Mouse (Mus musculus): ENCODE data around the gene Hs3st3a1.

The Hs3st3a1 gene

GRCm38 (mm10) chr11:64434611-64435545 is at the start of gene Hs3st3a1:
TSS of gene Hs3st3a1 (plus strand) at chr11:64435332.
- peak; percentile 52 for DNase-seq (ENCODE audit: low read depth)

GRCm38 (mm10) chr11:64386333-64386732 is 48.8 kb upstream of the Hs3st3a1 start:
- no peak for DNase-seq (ENCODE audit: low read depth)

DNA sequence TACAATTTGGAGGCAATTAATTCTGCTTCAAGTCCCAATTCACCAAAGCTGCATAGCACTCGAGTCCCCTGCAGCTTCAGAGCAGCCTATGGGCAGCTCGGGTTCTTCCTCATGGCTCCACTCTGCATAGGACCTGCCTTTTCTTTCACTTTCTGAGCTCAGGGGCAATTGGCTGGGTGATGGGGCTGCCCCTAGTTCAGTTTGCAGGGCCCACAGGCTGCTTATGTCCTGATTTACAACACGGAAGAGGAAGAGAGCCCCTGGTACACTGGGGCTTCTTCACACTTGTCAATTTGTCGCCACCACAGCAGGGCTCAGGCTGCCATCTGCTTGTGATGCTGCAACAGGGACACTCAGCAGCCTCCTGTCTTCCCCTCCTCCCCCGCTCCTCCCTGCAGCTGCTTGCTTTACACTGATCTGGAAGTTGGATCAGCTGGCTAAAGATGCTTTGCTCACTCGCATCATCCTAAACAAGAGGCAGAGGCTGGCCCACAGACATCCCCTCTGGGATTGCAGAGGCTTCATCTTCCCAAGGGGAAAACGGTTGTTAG is 38.7 kb upstream of the Hs3st3a1 start:
- DNase-seq (ENCODE audit: low read depth), result peak; percentile 8

DNA sequence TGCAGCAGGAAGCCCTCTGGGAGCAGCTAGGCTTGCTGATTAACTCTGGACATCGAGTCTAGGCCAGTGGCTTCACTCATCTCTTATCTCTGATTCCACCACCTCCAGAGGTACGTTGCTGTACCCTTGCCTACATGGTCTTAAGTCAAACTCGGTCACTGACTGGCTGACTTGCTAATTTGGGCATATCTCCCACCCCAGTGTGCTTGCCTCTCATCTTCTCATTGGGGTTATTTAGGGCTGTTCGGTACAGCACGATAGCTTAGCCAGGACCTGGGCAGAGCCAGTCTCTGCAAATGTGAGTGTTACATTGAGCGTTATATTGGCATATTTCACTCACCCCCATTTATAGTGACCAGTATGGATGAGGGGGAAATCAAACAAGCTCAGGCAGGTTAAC is 38.2 kb upstream of the Hs3st3a1 start:
- no peak for DNase-seq (ENCODE audit: low read depth)

GRCm38 (mm10) chr11:64397612-64398011 is 37.5 kb upstream of the Hs3st3a1 start:
- DNase-seq (ENCODE audit: low read depth), result no peak

- no peak for DNase-seq (ENCODE audit: low read depth)
Observed at GRCm38 (mm10) chr11:64400534-64401093, 34.5 kb upstream of the Hs3st3a1 start.

- no peak for DNase-seq (ENCODE audit: low read depth)
Observed at GRCm38 (mm10) chr11:64418969-64419368, 16.2 kb upstream of the Hs3st3a1 start.

DNA sequence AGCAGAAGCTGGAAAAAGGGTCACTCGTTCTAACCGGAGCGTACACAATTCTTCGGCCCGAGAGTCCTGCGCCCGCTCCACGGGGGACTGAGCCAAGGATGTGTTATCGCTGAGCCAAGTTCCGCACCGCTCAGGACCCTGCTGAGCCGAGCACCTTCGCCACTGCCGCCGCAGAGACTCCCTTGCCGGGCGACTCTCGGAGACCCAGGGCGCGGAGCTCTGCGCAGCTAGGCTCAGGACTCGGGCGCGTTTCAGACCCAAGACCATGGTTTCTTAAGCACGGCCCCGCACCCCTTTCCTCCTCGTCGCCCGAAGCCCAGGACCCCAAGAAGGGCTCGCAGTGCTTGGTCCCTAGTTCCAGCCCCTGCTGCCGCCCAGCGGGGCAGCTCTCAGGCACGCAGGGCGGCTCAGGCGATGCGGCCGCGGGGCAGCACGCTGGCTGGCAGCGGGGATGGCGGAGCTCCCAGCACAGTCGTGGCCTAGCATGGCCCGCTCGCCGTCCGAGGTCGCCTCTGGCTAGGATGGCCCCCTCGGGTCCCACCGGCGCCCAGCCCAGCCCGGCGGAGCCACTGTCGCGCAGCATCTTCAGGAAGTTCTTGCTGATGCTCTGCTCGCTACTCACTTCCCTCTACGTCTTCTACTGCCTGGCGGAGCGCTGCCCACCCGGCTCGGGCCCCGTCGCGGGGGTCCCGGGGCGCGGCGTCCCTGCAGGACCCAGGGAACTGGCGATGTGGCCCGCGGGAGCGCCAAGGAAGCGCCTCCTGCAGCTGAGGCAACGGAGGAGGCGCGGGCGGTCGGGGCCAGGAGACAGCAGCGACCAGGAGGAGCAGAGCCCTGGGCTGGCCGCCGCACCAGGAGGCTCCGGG is 647 bp downstream of the Hs3st3a1 start:
- DNase-seq (ENCODE audit: low read depth), result peak; percentile 43

GRCm38 (mm10) chr11:64436412-64436727 is 1.2 kb downstream of the Hs3st3a1 start, which contains the start of gene F930015N05Rik:
TSS of gene F930015N05Rik (minus strand) at chr11:64436653.
- DNase-seq (ENCODE audit: low read depth), result no peak

GRCm38 (mm10) chr11:64436791-64437298 is 1.7 kb downstream of the Hs3st3a1 start:
- DNase-seq (ENCODE audit: low read depth), result no peak

DNA sequence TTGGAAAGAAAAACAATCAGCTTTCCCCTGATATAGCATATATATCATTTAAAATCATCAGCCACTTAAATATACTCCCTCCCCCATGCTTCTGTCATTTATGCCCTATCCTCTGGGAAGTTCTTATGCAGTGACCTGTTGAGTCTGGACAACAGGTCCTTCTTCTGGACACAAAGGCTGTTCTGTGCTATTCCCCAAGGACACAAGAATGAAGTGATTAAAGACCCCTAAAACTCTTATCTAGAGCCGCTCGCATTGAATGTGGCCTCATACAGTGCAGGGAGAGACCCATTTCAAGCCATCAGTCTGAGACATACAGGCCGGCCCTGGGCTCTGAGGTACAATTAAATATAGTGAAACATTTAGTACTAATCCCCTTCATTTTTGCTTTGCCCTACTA is 2.6 kb downstream of the Hs3st3a1 start:
- no peak for DNase-seq (ENCODE audit: low read depth)

DNA sequence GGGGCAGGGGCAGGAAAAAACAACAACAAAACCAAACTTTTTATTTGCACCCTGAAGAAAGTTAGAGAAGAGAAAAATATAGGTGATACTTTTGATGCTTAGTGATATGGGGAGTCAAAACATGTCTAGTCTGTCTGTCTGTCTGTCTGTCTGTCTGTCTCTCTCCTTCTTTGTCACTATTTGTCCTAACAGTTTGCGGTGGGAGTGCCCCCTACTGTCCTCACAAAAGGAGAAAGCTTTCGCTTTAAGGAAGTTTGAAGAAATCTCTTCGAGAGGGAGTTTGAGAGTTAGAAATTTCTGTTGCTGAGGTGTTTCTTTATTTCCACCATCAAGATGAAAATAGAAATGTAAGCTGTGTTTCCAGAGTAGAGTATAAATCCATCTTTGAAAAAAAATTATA is 3.8 kb downstream of the Hs3st3a1 start:
- peak; percentile 46 for DNase-seq (ENCODE audit: low read depth)

DNA sequence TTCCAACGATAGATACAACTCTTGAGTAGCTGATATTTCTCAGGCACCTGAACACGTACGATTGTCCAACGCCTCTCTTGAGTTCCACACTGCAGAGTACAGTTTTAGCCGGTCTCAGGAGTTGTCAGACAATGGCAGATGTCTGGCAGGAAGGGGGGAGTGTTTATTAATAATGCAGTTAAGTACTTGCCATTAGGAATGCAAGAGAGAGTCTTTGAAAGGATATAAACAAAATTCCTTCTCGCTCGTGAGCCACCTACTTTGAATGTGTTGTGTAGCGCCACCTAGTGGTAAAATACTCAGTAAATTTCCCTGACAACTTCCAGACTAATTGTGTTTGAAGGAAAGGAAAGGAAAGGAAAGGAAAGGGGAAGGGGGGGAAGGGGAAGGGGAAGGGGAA is 7.0 kb downstream of the Hs3st3a1 start:
- DNase-seq (ENCODE audit: low read depth), result peak; percentile 64

- DNase-seq (ENCODE audit: low read depth), result no peak
Observed at GRCm38 (mm10) chr11:64442701-64443100, 7.6 kb downstream of the Hs3st3a1 start.

GRCm38 (mm10) chr11:64445227-64445626 is 10.1 kb downstream of the Hs3st3a1 start:
- DNase-seq (ENCODE audit: low read depth), result no peak

GRCm38 (mm10) chr11:64448586-64449315 is 13.6 kb downstream of the Hs3st3a1 start:
- no peak for DNase-seq (ENCODE audit: low read depth)

GRCm38 (mm10) chr11:64461746-64462145 is 26.6 kb downstream of the Hs3st3a1 start:
- no peak for DNase-seq (ENCODE audit: low read depth)

DNA sequence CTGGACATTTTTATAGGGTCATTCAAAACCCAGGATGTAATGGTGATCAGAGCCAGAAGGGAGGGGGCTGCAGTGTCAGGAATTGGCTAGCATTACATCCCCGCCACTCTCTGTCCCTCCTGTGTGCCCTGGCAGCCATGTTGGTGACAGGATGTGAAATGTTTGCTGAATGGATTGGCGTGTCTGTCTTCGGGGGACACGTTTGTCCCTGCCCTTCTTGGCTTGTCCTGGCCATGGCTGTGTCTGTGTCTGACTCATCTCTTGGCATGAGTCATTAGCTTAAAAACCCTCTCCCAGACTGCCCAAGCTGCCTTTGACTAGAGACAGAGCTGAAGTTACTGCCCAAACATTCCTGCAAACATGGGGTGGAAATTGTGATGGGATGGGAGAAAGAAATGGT is 33.6 kb downstream of the Hs3st3a1 start:
- no peak for DNase-seq (ENCODE audit: low read depth)

- DNase-seq (ENCODE audit: low read depth), result no peak
Observed at GRCm38 (mm10) chr11:64470689-64471088, 35.6 kb downstream of the Hs3st3a1 start.

DNA sequence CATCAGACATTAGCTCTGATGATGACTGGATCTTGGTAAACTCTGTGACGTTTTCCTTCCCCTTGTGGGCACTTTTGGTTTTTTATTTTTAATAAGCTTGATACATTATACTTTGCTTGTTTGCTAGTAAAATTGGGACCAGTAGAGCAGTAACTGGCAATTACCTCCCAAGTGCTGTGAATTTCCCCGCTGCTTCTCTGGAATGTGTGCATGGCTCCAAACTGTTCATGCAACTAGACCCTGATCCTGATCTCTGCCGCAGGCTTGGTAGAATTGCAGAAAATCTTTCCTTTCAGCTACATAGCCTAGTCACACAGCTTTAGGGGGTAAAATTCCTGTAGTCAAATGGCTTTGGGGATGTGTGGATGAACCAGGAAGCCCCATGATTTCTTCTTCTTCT is 38.5 kb downstream of the Hs3st3a1 start:
- DNase-seq (ENCODE audit: low read depth), result no peak

- no peak for DNase-seq (ENCODE audit: low read depth)
Observed at GRCm38 (mm10) chr11:64481445-64481844, 46.3 kb downstream of the Hs3st3a1 start.

All from naive thymus-derived CD4-positive, alpha-beta T cell, adult 2 months (primary cell).